Mouse (Mus musculus) ovary, adult 10 weeks (tissue): Measurements from ENCODE around the gene Eid1. TPM values are rescaled to one million over a fixed set of nuclear protein-coding genes. Genes with fewer than 3 reads are reported as not detected.

Source experiments
- polyA plus RNA-seq: library from polyadenylated mRNA; stranded (reverse); fragments of 350-450 nt; fragmentation: Illumina TruSeq; extraction: RNeasy Lipid Tissue Mini Kit (QIAGEN cat#74804); gene quantifications from one replicate; pipeline ENCODE4 v1.2.3, GENCODE M21; 2014

Eid1 gene
- polyA plus RNA-seq: 626 TPM

GRCm38 (mm10) chr2:125672957-125673631, at the start of gene Eid1:
Eid1 (plus strand) TSS chr2:125673095.

GRCm38 (mm10) chr2:125624837-125625351, 48.0 kb upstream of the Eid1 start, which contains the start of gene Cep152:
Cep152 (minus strand) TSS chr2:125625113.

GRCm38 (mm10) chr2:125724086-125724430, 51.2 kb downstream of the Eid1 start, which contains the start of gene Shc4:
Shc4 (minus strand) TSS chr2:125724148.

Other genes with a start within 250 kb of the Eid1 start
- gene Gm9913, start 168.0 kb upstream of the Eid1 start, polyA plus RNA-seq: not detected
- gene Fbn1, start 165.1 kb upstream of the Eid1 start, polyA plus RNA-seq: 44.9 TPM
- 1.5 TPM for gene Cep152, start 48.0 kb upstream of the Eid1 start, polyA plus RNA-seq
- 2.1 TPM for gene Shc4, start 51.1 kb downstream of the Eid1 start, polyA plus RNA-seq
- 71.1 TPM for gene Secisbp2l, start 109.8 kb downstream of the Eid1 start, polyA plus RNA-seq
- gene Galk2, start 186.0 kb downstream of the Eid1 start, polyA plus RNA-seq: 80.7 TPM
- 695 TPM for gene Cops2, start 186.0 kb downstream of the Eid1 start, polyA plus RNA-seq